Mouse (Mus musculus): Measurements from ENCODE around the gene Slc25a39. TPM values are rescaled to one million over a fixed set of nuclear protein-coding genes. Genes with fewer than 3 reads are reported as not detected.

Gene Slc25a39
- total and polyA plus RNA-seq, 2 experiments: 181 to 1,099 TPM

DNA sequence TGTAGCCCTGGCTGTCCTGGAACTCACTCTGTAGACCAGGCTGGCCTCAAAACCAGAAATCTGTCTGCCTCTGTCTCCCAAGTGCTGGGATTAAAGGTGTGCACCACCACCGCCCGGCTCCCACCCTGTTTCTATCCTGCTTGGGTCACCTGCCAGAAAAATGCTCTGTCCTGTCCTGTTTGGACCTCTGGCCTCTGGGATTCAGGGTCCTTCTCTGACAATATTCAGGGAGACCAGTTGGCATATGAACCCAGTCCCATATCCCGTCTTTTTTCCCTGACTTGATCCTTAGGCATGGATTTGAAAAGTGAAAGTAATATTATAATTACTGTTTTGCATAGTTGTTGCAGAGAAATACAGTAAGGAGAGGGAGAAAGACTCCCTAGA is 24.0 kb upstream of the Slc25a39 start:
- Histone ChIP-seq H3K27ac (replicated peaks; ENCODE audit: insufficient read depth, low read depth, low read length) (peak overlapping the region; percentile 83), H3K9ac (ENCODE audit: low read depth, low read length) (peak overlapping the region; percentile 79), H3K79me2 (ENCODE audit: control insufficient read depth, insufficient read depth, low read length) (no peaks in the 10 kb centered on the region; the same call in 1 of the 2 replicates), H3K36me3 (ENCODE audit: control insufficient read depth, insufficient read depth, low read length) (peaks cover 11% of the 10 kb centered on the region; the same call in 1 of the 2 replicates), H3K27me3 (ENCODE audit: control insufficient read depth, insufficient read depth, low read length) (no peaks in the 10 kb centered on the region), H3K4me1 (ENCODE audit: control insufficient read depth, insufficient read depth, low read length) (peaks cover 18% of the 10 kb centered on the region), H3K4me3 (ENCODE audit: insufficient read depth, low read depth, low read length) (peak overlapping the region; percentile 55; the same call in 1 of the 2 replicates)
- WGBS: 23% methylated on average over 3 of the region's 3 CpGs
- no peak for TF ChIP-seq POLR2A (IDR thresholded peaks at IDR 0.05; ENCODE audit: extremely low read depth, insufficient read depth, low read length)
- no peak for TF ChIP-seq CTCF (IDR thresholded peaks at IDR 0.05; ENCODE audit: low read depth, low read length)
- no peak for DNase-seq (ENCODE audit: extremely low read depth, low read depth, low spot score)

DNA sequence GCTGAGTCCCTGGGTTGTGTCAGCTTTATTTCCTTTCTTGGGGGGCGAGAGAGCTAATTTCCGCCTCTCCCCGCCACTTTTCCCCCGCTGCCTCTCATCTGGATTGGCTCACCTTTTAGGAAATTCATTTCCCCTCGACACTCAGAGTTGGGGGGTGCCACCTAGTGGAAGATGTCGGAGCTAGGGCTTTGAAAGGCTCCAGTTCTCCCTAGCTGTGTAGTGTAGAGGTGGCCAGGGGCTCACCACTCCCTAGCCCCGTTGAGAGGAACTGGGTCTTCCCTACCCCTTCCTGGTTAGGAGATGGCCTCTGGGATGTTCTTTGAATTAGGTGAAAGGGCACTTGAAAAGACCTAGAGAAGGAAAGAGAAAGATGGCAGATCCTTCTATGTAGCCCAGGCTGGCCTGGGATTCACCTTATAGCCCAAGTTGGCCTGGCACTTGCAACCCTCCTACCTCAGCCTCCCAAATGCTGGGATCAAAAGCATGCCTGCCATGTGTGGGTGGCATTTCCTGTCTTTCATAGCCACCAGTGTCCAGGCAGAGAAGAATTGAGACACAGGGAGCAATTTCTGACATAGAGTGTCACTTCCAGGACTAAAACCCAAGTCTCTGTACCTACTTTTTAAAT is 23.4 kb upstream of the Slc25a39 start:
- TF ChIP-seq CTCF (IDR thresholded peaks at IDR 0.05; ENCODE audit: low read depth, low read length): peak; percentile 78
- TF ChIP-seq POLR2A (IDR thresholded peaks at IDR 0.05; ENCODE audit: extremely low read depth, insufficient read depth, low read length): no peak
- Histone ChIP-seq H3K4me3 (ENCODE audit: insufficient read depth, low read depth, low read length) (peak overlapping the region; percentile 86), H3K79me2 (ENCODE audit: control insufficient read depth, insufficient read depth, low read length) (no peaks in the 10 kb centered on the region; the same call in 1 of the 2 replicates), H3K36me3 (ENCODE audit: control insufficient read depth, insufficient read depth, low read length) (peaks cover 10% of the 10 kb centered on the region; the same call in 1 of the 2 replicates), H3K9ac (ENCODE audit: low read depth, low read length) (peak overlapping the region; percentile 77), H3K27ac (replicated peaks; ENCODE audit: insufficient read depth, low read depth, low read length) (peak overlapping the region; percentile 90), H3K27me3 (ENCODE audit: control insufficient read depth, insufficient read depth, low read length) (no peaks in the 10 kb centered on the region), H3K4me1 (ENCODE audit: control insufficient read depth, insufficient read depth, low read length) (peaks cover 18% of the 10 kb centered on the region)
- WGBS: 1% methylated on average over 7 of the region's 7 CpGs
- DNase-seq (ENCODE audit: extremely low read depth, low read depth, low spot score): peak; percentile 68

DNA sequence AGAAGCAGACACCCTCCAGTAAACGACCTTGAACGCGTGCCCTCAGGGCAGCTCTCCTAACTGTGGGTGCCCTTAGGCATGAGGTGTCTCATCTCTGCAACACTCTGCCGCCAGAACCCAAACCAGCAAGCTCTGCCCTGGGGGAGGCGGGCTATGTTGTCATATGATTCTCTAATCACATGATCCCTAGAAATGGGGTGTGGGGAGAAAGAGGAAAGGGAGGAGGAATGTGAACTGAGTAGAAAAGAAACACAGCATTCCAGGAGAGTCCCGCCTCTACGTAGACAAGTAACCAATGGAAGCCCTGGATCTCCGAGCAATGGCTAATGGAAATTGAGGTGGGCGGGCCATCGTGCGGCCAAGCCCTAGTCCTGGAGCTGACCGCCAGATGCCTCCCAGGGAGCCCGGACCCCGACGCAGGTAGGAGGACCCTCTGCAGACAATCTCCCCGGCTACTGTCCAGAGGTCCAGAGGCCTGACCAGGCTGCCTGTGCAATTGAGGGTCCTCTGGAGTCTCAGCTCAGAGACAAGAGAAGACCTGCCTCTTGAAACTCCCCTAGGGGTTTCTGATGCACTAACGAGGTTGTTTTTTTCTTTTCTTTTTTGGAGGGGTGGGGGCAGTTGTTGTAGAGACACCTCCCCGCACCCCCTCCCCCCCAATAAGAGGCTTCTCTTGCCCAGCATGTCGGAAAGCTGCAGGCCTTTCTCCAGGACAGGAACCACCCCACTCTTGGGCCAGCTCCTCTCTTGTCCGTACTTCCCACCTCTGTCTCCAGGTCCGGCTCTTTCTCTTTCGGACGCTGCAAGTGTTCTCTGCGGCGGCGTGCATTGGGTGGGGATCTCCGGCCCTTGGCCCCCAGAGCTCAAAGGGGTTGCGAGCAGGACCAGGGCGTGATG is 22.6 kb upstream of the Slc25a39 start, which contains the start of gene Grn:
Gene Grn (plus strand): TSS at position 195 of the 897 bp plus-strand sequence.
- Histone ChIP-seq H3K9ac (ENCODE audit: low read depth, low read length) (peak within 1 kb of the TSS; percentile 77), H3K36me3 (ENCODE audit: control insufficient read depth, insufficient read depth, low read length) (peaks cover 7% of the 10 kb centered on the region; the same call in 1 of the 2 replicates), H3K27ac (replicated peaks; ENCODE audit: insufficient read depth, low read depth, low read length) (peak within 1 kb of the TSS; percentile 90), H3K27me3 (ENCODE audit: control insufficient read depth, insufficient read depth, low read length) (no peaks in the 10 kb centered on the region), H3K4me1 (ENCODE audit: control insufficient read depth, insufficient read depth, low read length) (peaks cover 18% of the 10 kb centered on the region), H3K79me2 (ENCODE audit: control insufficient read depth, insufficient read depth, low read length) (no peaks in the 10 kb centered on the region; the same call in 1 of the 2 replicates), H3K4me3 (ENCODE audit: insufficient read depth, low read depth, low read length) (peak within 1 kb of the TSS; percentile 86)
- DNase-seq (ENCODE audit: extremely low read depth, low read depth, low spot score): peak; percentile 99
- TF ChIP-seq CTCF (IDR thresholded peaks at IDR 0.05; ENCODE audit: low read depth, low read length) (no peak), POLR2A (IDR thresholded peaks at IDR 0.05; ENCODE audit: extremely low read depth, insufficient read depth, low read length) (peak; percentile 93)
- under 1% methylated on average over 29 of the region's 29 CpGs for WGBS

DNA sequence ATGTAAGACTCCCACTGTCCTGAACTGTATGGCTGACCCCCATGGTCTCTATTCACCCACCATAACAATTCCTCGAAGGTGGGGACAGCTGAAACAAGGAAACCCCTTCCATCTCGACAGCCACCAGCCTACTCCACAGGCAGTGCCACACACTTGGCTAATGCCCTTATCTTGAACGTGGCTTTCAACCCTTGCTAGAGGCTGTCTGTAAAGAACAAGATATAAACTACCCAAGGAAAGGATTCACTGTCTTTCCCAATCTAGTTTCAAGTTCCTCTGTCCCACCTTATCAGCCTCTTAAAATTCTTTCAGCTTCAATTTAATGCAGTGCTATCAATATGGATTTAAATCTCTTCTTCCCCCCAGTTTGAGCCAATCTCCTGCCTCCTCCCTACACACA is 21.8 kb upstream of the Slc25a39 start:
- Histone ChIP-seq H3K27ac (replicated peaks; ENCODE audit: insufficient read depth, low read depth, low read length) (peak overlapping the region; percentile 22), H3K36me3 (ENCODE audit: control insufficient read depth, insufficient read depth, low read length) (0 out of 2 replicates have a peak, but pooled peaks cover 2% of the 10 kb centered on the region)

DNA sequence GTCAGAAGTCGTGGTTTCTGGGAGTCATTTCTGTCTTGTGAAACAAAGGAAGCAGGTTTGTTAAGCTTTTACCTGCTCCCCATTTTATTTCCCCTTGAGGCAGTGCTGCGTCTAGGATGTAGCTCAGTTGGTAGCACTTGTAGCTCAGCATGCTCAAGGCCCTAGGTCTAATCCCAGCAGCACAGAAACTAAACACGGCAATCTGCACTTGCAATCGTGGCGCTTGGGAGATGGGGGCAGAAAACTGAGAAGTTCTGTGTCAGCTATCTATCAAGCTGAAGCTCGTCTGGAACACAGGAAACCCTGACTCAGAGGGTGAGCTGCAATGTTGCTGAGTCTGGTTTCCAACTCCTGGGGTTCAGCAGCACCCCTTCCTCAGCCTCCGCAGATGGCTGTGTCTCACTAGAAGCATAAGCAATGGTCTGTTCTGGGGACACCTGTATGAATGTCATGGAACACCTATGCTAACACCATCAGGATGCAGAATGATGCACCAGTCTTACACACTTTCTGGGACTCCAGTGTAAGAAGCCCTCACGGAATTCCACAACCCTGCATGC is 21.3 kb upstream of the Slc25a39 start:
- H3K4me3 ChIP-seq (ENCODE audit: insufficient read depth, low read depth, low read length): peak overlapping the region; percentile 13; the same call in 1 of the 2 replicates
- H3K27ac ChIP-seq (replicated peaks; ENCODE audit: insufficient read depth, low read depth, low read length): peak overlapping the region; percentile 22
- H3K27me3 ChIP-seq (ENCODE audit: control insufficient read depth, insufficient read depth, low read length): no peaks in the 10 kb centered on the region
- peak overlapping the region; percentile 46; the same call in 1 of the 2 replicates for H3K9ac ChIP-seq (ENCODE audit: low read depth, low read length)
- TF ChIP-seq POLR2A (IDR thresholded peaks at IDR 0.05; ENCODE audit: extremely low read depth, insufficient read depth, low read length): no peak
- no peak for TF ChIP-seq CTCF (IDR thresholded peaks at IDR 0.05; ENCODE audit: low read depth, low read length)
- no peak for DNase-seq (ENCODE audit: extremely low read depth, low read depth, low spot score)
- no peaks in the 10 kb centered on the region; the same call in 1 of the 2 replicates for H3K79me2 ChIP-seq (ENCODE audit: control insufficient read depth, insufficient read depth, low read length)
- peaks cover 18% of the 10 kb centered on the region for H3K4me1 ChIP-seq (ENCODE audit: control insufficient read depth, insufficient read depth, low read length)
- WGBS: 73% methylated on average over 8 of the region's 8 CpGs
- H3K36me3 ChIP-seq (ENCODE audit: control insufficient read depth, insufficient read depth, low read length): 0 out of 2 replicates have a peak, but pooled peaks cover under 1% of the 10 kb centered on the region

More for the DNA sequence above, 21.8 kb upstream of the Slc25a39 start:
- Histone ChIP-seq H3K27me3 (ENCODE audit: control insufficient read depth, insufficient read depth, low read length) (no peaks in the 10 kb centered on the region), H3K4me3 (ENCODE audit: insufficient read depth, low read depth, low read length) (peak overlapping the region; percentile 15), H3K79me2 (ENCODE audit: control insufficient read depth, insufficient read depth, low read length) (no peaks in the 10 kb centered on the region; the same call in 1 of the 2 replicates), H3K4me1 (ENCODE audit: control insufficient read depth, insufficient read depth, low read length) (peaks cover 18% of the 10 kb centered on the region), H3K9ac (ENCODE audit: low read depth, low read length) (peak overlapping the region; percentile 46; the same call in 1 of the 2 replicates)
- DNase-seq (ENCODE audit: extremely low read depth, low read depth, low spot score): no peak
- 37% methylated on average over 3 of the region's 3 CpGs for WGBS
- TF ChIP-seq POLR2A (IDR thresholded peaks at IDR 0.05; ENCODE audit: extremely low read depth, insufficient read depth, low read length) (no peak), CTCF (IDR thresholded peaks at IDR 0.05; ENCODE audit: low read depth, low read length) (no peak)
